ENCODE assay signal across 24 mouse cellular contexts in the genomic region with DNA sequence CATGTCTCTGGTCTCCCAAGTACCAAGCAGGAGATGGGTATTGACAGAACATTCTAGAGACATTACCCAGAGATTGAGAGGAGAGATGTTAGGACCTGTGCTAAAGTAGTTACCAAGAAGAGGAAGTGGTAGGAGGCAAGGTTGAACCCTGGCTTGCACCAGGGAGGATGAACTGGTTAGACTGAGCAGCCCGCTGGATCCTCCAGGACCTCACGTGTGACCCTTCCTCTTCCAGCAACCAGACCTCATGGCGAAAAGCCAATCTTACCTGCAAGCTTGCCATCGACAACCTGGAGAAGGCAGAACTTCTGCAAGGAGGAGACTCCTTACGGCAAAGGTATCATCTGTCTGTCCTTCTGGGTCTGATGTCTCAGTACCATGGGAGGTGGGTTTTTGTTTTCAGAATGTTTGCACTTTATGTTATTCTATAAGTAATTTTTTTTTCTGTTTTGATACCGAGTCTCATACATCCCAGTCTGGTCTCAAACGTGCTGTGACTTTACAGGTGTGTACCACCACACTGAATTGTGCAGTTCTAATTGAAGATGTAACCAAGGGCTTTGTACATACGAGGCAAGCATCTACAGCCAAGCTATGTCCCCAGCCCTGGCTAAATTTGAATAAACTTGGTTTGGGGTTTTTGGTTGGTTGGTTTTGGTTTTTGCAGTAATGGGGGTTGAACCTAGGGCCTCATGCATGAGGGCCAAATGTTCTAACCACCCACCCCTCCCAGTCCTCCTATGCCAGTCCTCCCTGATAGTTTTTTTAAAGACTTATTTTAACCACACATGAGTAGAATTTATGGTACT. TPM values are rescaled to one million over a fixed set of nuclear protein-coding genes. Genes with fewer than 3 reads are reported as not detected.
DNase-seq lines count a peak whose midpoint lies in the region; ATAC-seq and TF ChIP-seq lines count a peak whose summit lies in the region.
"Had no signal": no experiment of that assay in that cellular context is flagged by ENCODE, and none has a peak within 500 bp of the region (broad histone marks: within the 10 kb centered on the region; RNA-seq: fewer than 3 reads in every experiment).

No protein-coding gene starts in this region.

- H3K9ac ChIP-seq in forebrain, embryonic 11.5 days (ENCODE audit: low read length): no peak overlapping the region
- H3K9ac ChIP-seq in forebrain, postnatal 0 days: no peak overlapping the region
- no peak overlapping the region for H3K9ac ChIP-seq in liver, postnatal 0 days (replicated peaks)
- no peak overlapping the region for H3K9ac ChIP-seq in liver, embryonic 11.5 days (ENCODE audit: low read depth, low read length)
- H3K9ac ChIP-seq in hindbrain, embryonic 11.5 days (ENCODE audit: low read depth, low read length): no peak overlapping the region
- H3K9ac ChIP-seq: embryonic facial prominence, embryonic 15.5 days; forebrain, embryonic 15.5 days; heart, embryonic 13.5 days; hindbrain, embryonic 14.5 days had no signal

- no peak overlapping the region for H3K4me3 ChIP-seq in forebrain, embryonic 11.5 days (ENCODE audit: low read depth, low read length)
- H3K4me3 ChIP-seq in forebrain, postnatal 0 days (ENCODE audit: low read depth, low read length): no peak overlapping the region
- H3K4me3 ChIP-seq in liver, postnatal 0 days (ENCODE audit: low read depth, low read length): no peak overlapping the region
- no peak overlapping the region for H3K4me3 ChIP-seq in liver, embryonic 11.5 days (ENCODE audit: low read depth, low read length)
- H3K4me3 ChIP-seq in hindbrain, embryonic 11.5 days (ENCODE audit: low read depth, low read length): no peak overlapping the region
- H3K4me3 ChIP-seq: embryonic facial prominence, embryonic 15.5 days; erythroblast, embryonic 14.5 days; forebrain, embryonic 10.5 days; forebrain, embryonic 15.5 days; heart, embryonic 13.5 days had no signal

- TF ChIP-seq EP300 in liver, postnatal 0 days (IDR thresholded peaks at IDR 0.05; ENCODE audit: low read depth): no peak

- DNase-seq in forebrain, embryonic 11.5 days (ENCODE audit: low spot score): peak; percentile 19
- no peak for DNase-seq in forebrain, postnatal 0 days
- DNase-seq in liver, postnatal 0 days: no peak
- no peak for DNase-seq in liver, embryonic 11.5 days (ENCODE audit: low spot score)
- peak; percentile 41 for DNase-seq in testis, postnatal 10 days (ENCODE audit: low spot score)
- DNase-seq in testis, postnatal 14 days (ENCODE audit: low spot score): no peak
- DNase-seq in hindbrain, embryonic 11.5 days (ENCODE audit: low spot score): no peak
- no peak for DNase-seq in kidney, adult 9 months
- DNase-seq: adrenal gland, adult 2 months; adrenal gland, postnatal 25 days; cerebellum, adult 8-10 months; cerebellum, postnatal 14 days; embryo, embryonic 11 days; gastrocnemius, postnatal 14 days had no signal

- TF ChIP-seq CTCF in forebrain, postnatal 0 days (IDR thresholded peaks at IDR 0.05; ENCODE audit: low read depth): no peak
- no peak for TF ChIP-seq CTCF in liver, postnatal 0 days (IDR thresholded peaks at IDR 0.05; ENCODE audit: low read depth)

- ATAC-seq in forebrain, embryonic 11.5 days (replicated peaks; ENCODE audit: low FRiP score): no peak
- ATAC-seq in forebrain, postnatal 0 days: no peak
- ATAC-seq in liver, postnatal 0 days: no peak
- no peak for ATAC-seq in liver, embryonic 11.5 days (replicated peaks; ENCODE audit: low FRiP score)
- no peak for ATAC-seq in hindbrain, embryonic 11.5 days (ENCODE audit: low FRiP score)
- ATAC-seq: forebrain, embryonic 15.5 days had no signal

- no peaks in the 10 kb centered on the region for H3K27me3 ChIP-seq in forebrain, embryonic 11.5 days (ENCODE audit: control insufficient read depth, insufficient read depth, low read length)
- no peaks in the 10 kb centered on the region for H3K27me3 ChIP-seq in forebrain, postnatal 0 days (ENCODE audit: insufficient read depth, low read length)
- H3K27me3 ChIP-seq in liver, postnatal 0 days (ENCODE audit: insufficient read depth, low read length): no peaks in the 10 kb centered on the region
- no peaks in the 10 kb centered on the region for H3K27me3 ChIP-seq in liver, embryonic 11.5 days (replicated peaks; ENCODE audit: control insufficient read depth, insufficient read depth, low read length)
- no peaks in the 10 kb centered on the region for H3K27me3 ChIP-seq in hindbrain, embryonic 11.5 days (ENCODE audit: control insufficient read depth, insufficient read depth, low read length)
- H3K27me3 ChIP-seq: embryonic facial prominence, embryonic 15.5 days; forebrain, embryonic 15.5 days; heart, embryonic 13.5 days had no signal

- 92% methylated on average over 8 of the region's 8 CpGs for WGBS in forebrain, embryonic 11.5 days
- WGBS in forebrain, postnatal 0 days: 94% methylated on average over 8 of the region's 8 CpGs
- 80% methylated on average over 8 of the region's 8 CpGs for WGBS in liver, postnatal 0 days (ENCODE audit: insufficient replicate concordance)
- 91% methylated on average over 8 of the region's 8 CpGs for WGBS in liver, embryonic 11.5 days
- 90% methylated on average over 8 of the region's 8 CpGs for WGBS in hindbrain, embryonic 11.5 days

- no peaks in the 10 kb centered on the region for H3K9me3 ChIP-seq in forebrain, embryonic 11.5 days (ENCODE audit: control insufficient read depth, low read length)
- no peaks in the 10 kb centered on the region for H3K9me3 ChIP-seq in forebrain, postnatal 0 days (ENCODE audit: low read length)
- H3K9me3 ChIP-seq in liver, postnatal 0 days (ENCODE audit: low read length): no peaks in the 10 kb centered on the region
- no peaks in the 10 kb centered on the region for H3K9me3 ChIP-seq in liver, embryonic 11.5 days (ENCODE audit: control insufficient read depth, low read length)
- no peaks in the 10 kb centered on the region for H3K9me3 ChIP-seq in hindbrain, embryonic 11.5 days (ENCODE audit: control insufficient read depth, low read length)
- H3K9me3 ChIP-seq: embryonic facial prominence, embryonic 15.5 days; forebrain, embryonic 10.5 days; forebrain, embryonic 15.5 days; heart, embryonic 13.5 days had no signal

- H3K4me2 ChIP-seq in forebrain, embryonic 11.5 days (ENCODE audit: low read depth, low read length, severe bottlenecking): no peak overlapping the region
- H3K4me2 ChIP-seq in forebrain, postnatal 0 days (ENCODE audit: low read depth): no peak overlapping the region
- H3K4me2 ChIP-seq in liver, postnatal 0 days (ENCODE audit: low read depth, low read length): no peak overlapping the region
- H3K4me2 ChIP-seq in liver, embryonic 11.5 days: no peak overlapping the region
- H3K4me2 ChIP-seq in hindbrain, embryonic 11.5 days (replicated peaks; ENCODE audit: low read depth, low read length): no peak overlapping the region
- H3K4me2 ChIP-seq: embryonic facial prominence, embryonic 15.5 days; forebrain, embryonic 15.5 days; heart, embryonic 13.5 days; hindbrain, embryonic 14.5 days had no signal

- H3K36me3 ChIP-seq in forebrain, embryonic 11.5 days (ENCODE audit: control insufficient read depth, insufficient read depth, low read length): peaks cover 12% of the 10 kb centered on the region; the same call in 1 of the 2 replicates
- peaks cover 69% of the 10 kb centered on the region for H3K36me3 ChIP-seq in forebrain, postnatal 0 days (ENCODE audit: insufficient read depth)
- peaks cover 57% of the 10 kb centered on the region for H3K36me3 ChIP-seq in liver, postnatal 0 days (replicated peaks; ENCODE audit: insufficient read depth, low read length)
- peaks cover 33% of the 10 kb centered on the region for H3K36me3 ChIP-seq in liver, embryonic 11.5 days (ENCODE audit: control insufficient read depth, insufficient read depth, low read length)
- H3K36me3 ChIP-seq in hindbrain, embryonic 11.5 days (ENCODE audit: control insufficient read depth, insufficient read depth, low read length): 0 out of 2 replicates have a peak, but pooled peaks cover 5% of the 10 kb centered on the region

- no peaks in the 10 kb centered on the region for H3K4me1 ChIP-seq in forebrain, embryonic 11.5 days (replicated peaks; ENCODE audit: control insufficient read depth, insufficient read depth, low read length)
- H3K4me1 ChIP-seq in forebrain, postnatal 0 days (ENCODE audit: insufficient read depth): no peaks in the 10 kb centered on the region
- no peaks in the 10 kb centered on the region for H3K4me1 ChIP-seq in liver, postnatal 0 days (ENCODE audit: insufficient read depth)
- H3K4me1 ChIP-seq in liver, embryonic 11.5 days (replicated peaks; ENCODE audit: control insufficient read depth, insufficient read depth, low read length): no peaks in the 10 kb centered on the region
- H3K4me1 ChIP-seq in hindbrain, embryonic 11.5 days (replicated peaks; ENCODE audit: control insufficient read depth, insufficient read depth, low read length): no peaks in the 10 kb centered on the region
- H3K4me1 ChIP-seq: embryonic facial prominence, embryonic 15.5 days; forebrain, embryonic 10.5 days; forebrain, embryonic 15.5 days had no signal

- no peak overlapping the region for H3K27ac ChIP-seq in forebrain, embryonic 11.5 days (ENCODE audit: low read depth, low read length)
- no peak overlapping the region for H3K27ac ChIP-seq in forebrain, postnatal 0 days (ENCODE audit: low read depth, low read length)
- 0 out of 2 replicates have a peak overlapping the region, but pooled peaks have one; percentile 11 for H3K27ac ChIP-seq in liver, postnatal 0 days (ENCODE audit: low read depth)
- no peak overlapping the region for H3K27ac ChIP-seq in liver, embryonic 11.5 days (ENCODE audit: low read depth, low read length)
- no peak overlapping the region for H3K27ac ChIP-seq in hindbrain, embryonic 11.5 days (ENCODE audit: low read depth, low read length)
- H3K27ac ChIP-seq: embryonic facial prominence, embryonic 15.5 days; forebrain, embryonic 10.5 days; forebrain, embryonic 15.5 days; heart, embryonic 13.5 days; hindbrain, embryonic 14.5 days had no signal

RNA-seq across cellular contexts. Expression of a gene that starts 8.8 kb away (rescaled TPM):
- polyA plus RNA-seq in forebrain, embryonic 11.5 days (2014; fragmentation: Nextera tagmentation; extraction: Ambion mirVana): 46.1 and 49.7 TPM in 2 replicates
- total RNA-seq in forebrain, postnatal 0 days (2014; rRNA removed): 57.5 and 60.0 TPM in 2 replicates
- polyA plus RNA-seq in forebrain, postnatal 0 days (2015; fragmentation: Nextera tagmentation; extraction: Ambion mirVana): 39.4 and 52.0 TPM in 2 replicates
- polyA plus RNA-seq in liver, postnatal 0 days (2015; fragmentation: Nextera tagmentation; extraction: Ambion mirVana): 18.6 and 19.7 TPM in 2 replicates
- 44.0 TPM in 2 replicates for polyA plus RNA-seq in liver, embryonic 11.5 days (2014; fragmentation: Nextera tagmentation; extraction: Ambion mirVana)
- 45.9 and 52.9 TPM in 2 replicates for polyA plus RNA-seq in hindbrain, embryonic 11.5 days (2014; fragmentation: Nextera tagmentation; extraction: Ambion mirVana)

RNA-seq across cellular contexts. Expression of a gene that starts 55.1 kb away (rescaled TPM):
- not detected in 2 replicates for polyA plus RNA-seq in forebrain, embryonic 11.5 days (2014; fragmentation: Nextera tagmentation; extraction: Ambion mirVana)
- 0.14 TPM in 1 of 2 replicates, not detected in the other for total RNA-seq in forebrain, postnatal 0 days (2014; rRNA removed)
- polyA plus RNA-seq in forebrain, postnatal 0 days (2015; fragmentation: Nextera tagmentation; extraction: Ambion mirVana): not detected in 2 replicates
- polyA plus RNA-seq in liver, postnatal 0 days (2015; fragmentation: Nextera tagmentation; extraction: Ambion mirVana): not detected in 2 replicates
- polyA plus RNA-seq in liver, embryonic 11.5 days (2014; fragmentation: Nextera tagmentation; extraction: Ambion mirVana): 1.0 and 2.1 TPM in 2 replicates
- not detected in 2 replicates for polyA plus RNA-seq in hindbrain, embryonic 11.5 days (2014; fragmentation: Nextera tagmentation; extraction: Ambion mirVana)
- total RNA-seq: adrenal gland, adult 2 months; adrenal gland, postnatal 25 days; common myeloid progenitor, adult 5-6 weeks; gastrocnemius, postnatal 14 days; hematopoietic stem cell, adult 5-6 weeks had no signal
- polyA plus RNA-seq: erythroblast, embryonic 14.5 days; forebrain, embryonic 10.5 days; forebrain, embryonic 15.5 days; frontal cortex, adult 2 months; gonadal fat pad, adult 2 months; hindbrain, embryonic 14.5 days had no signal

Comparison
In these comparisons a context has a peak if more than half of its experiments do, and no peak if none do; other contexts are left out.
1. DNase-seq: peak in forebrain, embryonic 11.5 days (single experiment) and testis, postnatal 10 days (single experiment); none in forebrain, postnatal 0 days (single experiment), liver, postnatal 0 days (single experiment), liver, embryonic 11.5 days (single experiment), testis, postnatal 14 days (single experiment), hindbrain, embryonic 11.5 days (single experiment) and kidney, adult 9 months (single experiment).